Mouse (Mus musculus) brown adipose tissue, adult 24 weeks (tissue): Measurements from ENCODE around the gene Brat1. TPM values are rescaled to one million over a fixed set of nuclear protein-coding genes. Genes with fewer than 3 reads are reported as not detected.
A peak's percentile ranks its signal among the peaks of the same experiment; 100 is the strongest.
"Not testable (repeated sequence)": the region's sequence is repeated elsewhere in the genome, so short reads cannot be mapped to it uniquely, and the experiment has no call there.

Experiments used
- H3K27ac ChIP-seq: fragments of 200-500 bp; replicated peaks from 2 replicates; pipeline ENCODE4 v1.5.1; 2012; ENCODE audit warnings: low read depth, mild to moderate bottlenecking, low read length
- H3K4me1 ChIP-seq: fragments of 200-500 bp; 2 replicates; pipeline ENCODE4 v1.6.1; 2012; ENCODE audit warnings: low read length, mixed read lengths; ENCODE audit not compliant: control insufficient read depth, insufficient read depth, insufficient read length
- H3K4me3 ChIP-seq: fragments of 200-500 bp; 2 replicates; pipeline ENCODE4 v1.5.1; 2012; ENCODE audit warnings: low read depth, mild to moderate bottlenecking, low read length, moderate library complexity; ENCODE audit not compliant: insufficient read depth
- polyA plus RNA-seq: library from polyadenylated mRNA; stranded (reverse); fragments of >200 nt; gene quantifications from 2 replicates; pipeline ENCODE4 v1.2.4, GENCODE M21; 2012; ENCODE audit not compliant: missing spikeins, insufficient read depth, insufficient read length

Gene Brat1
- 4.8 and 5.1 TPM in 2 replicates for polyA plus RNA-seq

DNA sequence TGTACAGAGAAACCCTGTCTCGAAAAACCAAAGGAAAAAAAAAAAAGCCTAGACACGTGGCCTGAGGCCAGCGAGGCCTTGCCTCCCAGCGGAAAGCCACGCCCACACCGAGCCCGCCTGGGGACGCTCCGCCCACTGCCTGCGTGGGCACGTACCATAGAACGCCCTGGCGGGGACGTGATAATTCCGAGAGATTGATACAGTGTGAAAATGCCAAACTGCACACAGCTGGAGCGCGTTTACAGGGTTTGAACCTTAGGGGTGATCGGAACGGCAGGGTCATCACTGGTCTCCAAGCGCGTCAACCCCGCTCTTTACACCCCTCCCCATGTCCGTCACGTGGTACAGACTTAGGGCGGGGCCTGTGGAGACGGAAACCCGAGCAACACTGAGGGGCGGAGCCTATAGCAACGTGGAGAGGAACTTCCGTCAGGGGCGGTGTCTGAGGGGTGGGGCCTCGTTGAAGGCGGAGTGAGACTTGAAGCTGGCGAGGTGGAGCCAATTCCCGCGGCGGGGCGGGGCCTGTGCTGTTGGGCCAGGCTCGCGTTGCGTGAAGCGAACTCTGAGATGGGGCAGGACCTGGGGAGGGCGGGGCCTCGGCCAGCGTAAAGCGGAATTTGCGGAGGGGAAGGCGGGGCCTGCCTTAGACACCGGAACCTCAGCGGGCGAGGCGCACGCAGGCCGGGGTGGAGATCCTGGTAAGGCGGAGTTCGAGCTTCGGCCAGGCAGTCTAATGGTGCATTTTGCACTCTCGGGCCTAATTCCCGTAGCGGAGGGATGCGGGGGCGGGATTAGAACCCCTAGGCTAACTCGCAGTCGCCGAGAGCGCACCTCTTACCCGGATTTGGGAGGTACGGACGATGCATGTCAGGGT, at the start of gene Brat1:
Gene Brat1 (plus strand): TSS at position 634 of the 874 bp plus-strand sequence.
- Histone ChIP-seq H3K4me3 (peak within 1 kb of the TSS; percentile 84), H3K4me1 (peaks cover 7% of the 10 kb centered on the region), H3K27ac (peak within 1 kb of the TSS; percentile 100)

DNA sequence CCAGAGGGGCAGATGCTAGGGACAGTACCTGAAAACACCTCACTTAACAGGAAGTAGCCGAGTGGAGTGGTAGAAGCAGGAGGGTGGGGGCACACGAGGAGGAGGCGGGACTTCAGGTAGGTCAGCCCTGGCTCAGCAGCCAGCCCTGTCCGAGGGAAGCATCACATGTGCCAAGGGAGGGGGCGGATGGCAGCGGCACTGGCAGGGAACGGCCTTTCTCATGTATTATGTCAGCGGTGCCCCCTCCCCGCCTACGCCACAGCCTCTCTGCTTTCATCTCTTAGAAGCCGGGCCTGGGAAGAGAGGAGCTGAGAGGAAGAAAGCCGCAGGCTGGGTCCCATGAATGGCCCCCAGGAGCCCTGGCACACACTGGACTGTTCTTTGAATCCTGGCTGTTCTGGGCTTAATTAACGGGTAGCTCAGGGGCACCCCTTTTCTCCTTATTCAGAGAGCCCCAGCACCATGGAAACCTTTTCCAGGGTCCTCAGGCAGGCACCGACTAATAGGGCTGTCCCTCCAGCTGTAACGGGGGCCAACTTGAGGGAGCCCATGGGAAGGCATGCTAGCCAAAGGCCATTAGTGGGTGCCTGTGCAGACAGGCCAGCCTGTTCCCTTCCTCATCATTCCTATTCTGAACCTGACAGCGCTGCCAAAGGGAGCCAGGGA, 45.1 kb upstream of the Brat1 start:
- H3K4me1 ChIP-seq = no peaks in the 10 kb centered on the region
- H3K27ac ChIP-seq = no peak overlapping the region
- no peak overlapping the region for H3K4me3 ChIP-seq

DNA sequence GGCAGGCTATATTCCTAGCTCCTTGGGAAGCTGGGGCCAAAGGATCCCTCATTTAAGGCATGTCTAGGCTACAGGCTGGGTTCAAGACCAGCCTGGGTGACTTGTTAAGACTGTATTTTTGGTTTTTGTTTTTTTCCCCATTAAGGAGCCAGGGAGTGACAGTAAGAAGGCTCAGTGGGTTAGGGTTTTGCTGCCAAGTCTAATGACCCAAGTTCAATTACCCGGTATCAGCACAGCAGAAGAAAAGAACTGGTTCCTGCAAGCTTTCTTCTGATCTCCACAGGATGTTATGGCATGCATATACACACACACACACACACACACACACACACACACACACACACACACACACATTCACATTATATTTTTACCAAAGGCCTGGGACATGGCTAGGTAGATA, 44.4 kb upstream of the Brat1 start:
- H3K27ac ChIP-seq = no peak overlapping the region
- no peaks in the 10 kb centered on the region for H3K4me1 ChIP-seq
- no peak overlapping the region for H3K4me3 ChIP-seq

DNA sequence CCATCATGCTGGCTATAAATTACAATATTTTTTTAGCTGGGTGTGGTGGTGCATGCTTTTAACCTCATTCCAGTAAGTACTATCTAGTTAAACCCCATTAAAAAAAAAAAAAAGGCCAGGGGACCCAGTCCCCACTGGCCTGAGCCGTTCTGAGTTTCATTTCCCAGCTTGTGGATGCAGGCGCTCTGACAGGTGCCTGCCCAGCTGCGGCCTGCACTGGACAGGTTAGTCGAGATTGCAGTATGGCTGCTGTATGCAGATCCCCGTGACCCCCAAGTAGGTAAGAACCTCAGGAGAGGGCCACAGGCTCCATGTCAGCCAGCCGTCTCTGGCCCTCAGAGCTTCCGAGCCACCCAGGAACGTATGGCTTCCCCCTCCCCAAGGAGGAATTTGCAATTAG, 43.4 kb upstream of the Brat1 start:
- Histone ChIP-seq H3K4me3 (no peak overlapping the region), H3K27ac (no peak overlapping the region), H3K4me1 (no peaks in the 10 kb centered on the region)

DNA sequence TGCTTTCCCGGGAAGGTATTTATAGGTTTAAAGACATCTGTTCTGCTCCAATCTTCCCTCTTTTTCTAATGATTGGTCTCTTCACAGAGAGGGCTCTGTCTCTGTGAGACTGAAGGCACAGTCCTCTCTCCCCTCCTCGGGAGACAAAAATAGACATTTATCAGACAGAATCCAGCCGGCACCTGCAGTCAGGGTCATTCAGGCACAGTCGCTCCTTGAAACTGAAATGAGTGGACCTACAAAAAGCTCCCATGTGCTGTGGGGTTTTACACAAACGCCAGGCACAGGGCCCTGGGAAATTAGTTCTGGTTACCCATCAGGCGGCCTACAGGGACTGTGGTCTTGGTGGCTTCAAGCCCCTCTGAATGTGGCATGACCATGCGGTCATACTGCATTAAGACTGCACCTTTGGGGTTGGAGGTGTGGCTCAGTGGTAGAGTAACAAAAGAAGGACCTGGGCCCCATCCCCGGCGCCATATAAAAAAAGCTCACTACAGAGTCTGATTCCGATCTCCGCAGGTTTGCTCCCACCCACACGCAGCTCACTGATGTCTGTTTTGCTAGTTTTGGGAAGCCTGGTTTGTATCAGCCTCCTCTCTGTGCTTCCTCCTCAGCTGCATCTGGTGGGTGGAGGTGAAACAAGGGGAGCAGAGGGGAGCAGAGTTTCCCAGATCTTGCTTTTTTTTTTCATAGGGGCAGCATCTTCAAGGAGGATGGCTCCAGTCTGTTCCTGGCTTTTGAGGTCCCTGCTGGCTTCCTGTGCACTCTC, 42.8 kb upstream of the Brat1 start:
- Histone ChIP-seq H3K27ac (no peak overlapping the region), H3K4me3 (no peak overlapping the region), H3K4me1 (no peaks in the 10 kb centered on the region)

DNA sequence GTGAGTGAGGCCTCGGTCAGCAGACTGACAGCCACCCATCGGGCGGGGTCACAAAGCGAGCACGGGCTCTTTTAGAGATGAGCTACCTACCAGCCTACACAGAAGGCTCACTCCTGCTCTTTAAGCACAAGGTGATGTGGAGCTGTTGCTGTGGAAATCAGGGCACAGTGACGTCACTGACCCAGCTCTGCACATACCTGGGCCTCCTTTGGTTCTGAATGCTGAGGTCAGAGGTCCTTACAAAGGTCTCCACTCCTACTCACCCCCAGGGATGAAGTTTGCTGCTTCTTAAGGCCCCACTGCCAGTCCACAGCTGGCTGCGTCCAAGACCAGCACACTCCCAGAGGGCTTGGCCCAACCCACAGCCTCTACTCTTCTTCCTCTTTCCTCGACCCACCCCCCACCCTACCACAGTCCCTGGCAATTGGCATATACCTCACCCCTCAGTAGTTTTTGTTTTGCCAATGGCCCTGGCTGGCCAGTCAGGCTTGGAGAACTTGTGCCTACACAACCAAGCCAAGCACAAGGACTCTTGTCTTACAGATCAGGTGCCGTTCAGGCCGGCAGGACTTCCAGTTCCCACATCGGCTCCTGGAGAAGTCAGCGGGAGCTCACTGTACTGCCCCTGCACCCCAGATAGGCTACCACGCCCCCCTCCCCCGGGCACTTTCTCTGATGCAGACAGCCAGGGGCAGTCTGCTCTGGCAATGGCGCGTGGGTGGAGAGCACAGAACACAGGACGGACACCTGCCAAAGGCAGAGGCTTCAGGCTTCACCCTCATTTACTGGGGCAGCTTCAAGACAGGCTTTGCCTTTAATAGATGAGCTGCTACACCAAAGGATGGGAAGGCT, 41.8 kb upstream of the Brat1 start:
- Histone ChIP-seq H3K4me1 (no peaks in the 10 kb centered on the region), H3K4me3 (no peak overlapping the region), H3K27ac (no peak overlapping the region)

DNA sequence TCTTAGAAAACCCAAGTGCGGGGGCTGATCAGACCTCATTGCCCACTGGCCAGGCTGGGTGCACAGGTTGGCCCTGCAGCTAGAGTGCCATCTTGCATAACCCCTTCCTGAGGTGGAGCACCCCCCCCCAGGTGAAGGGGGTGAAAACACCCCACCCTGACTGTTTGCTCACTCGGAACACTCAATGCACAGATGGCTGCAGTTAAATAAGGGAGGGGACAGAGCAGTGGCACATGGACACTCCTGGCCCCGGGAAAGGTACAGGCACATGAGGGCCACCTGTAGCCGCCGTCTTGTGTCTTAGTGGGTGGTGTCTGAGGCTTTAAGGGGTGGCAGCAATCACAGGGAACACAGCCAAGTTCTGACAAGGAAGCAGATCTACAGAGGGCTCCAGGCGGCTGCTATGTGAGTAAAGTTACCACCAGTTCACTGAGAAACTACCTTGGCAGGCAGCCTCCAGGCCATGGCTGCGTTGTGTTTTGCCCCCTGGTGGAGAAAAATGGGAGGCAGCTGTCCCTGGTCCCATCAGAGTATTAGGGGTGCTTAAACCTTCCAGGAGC, 41.1 kb upstream of the Brat1 start:
- Histone ChIP-seq H3K4me3 (no peak overlapping the region), H3K4me1 (no peaks in the 10 kb centered on the region), H3K27ac (no peak overlapping the region)

DNA sequence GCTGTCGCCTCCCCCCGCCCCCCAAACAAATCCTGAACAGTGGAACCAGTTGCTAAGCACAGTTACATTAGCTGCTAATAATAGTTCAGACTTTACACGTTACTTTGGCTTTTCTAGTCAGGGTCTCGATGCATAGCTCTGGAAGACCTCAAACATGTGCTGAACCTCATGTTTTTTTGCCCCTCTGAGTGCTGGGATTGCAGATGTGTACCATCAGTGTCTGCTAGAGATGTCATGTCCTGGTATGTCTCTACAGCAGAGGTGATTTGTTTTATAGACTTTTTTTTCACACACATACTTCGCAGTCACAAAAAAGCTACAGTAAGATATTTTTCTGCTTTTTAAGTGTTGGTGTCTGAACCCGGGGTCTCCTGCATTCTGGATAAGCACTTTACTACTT, 32.7 kb upstream of the Brat1 start:
- H3K4me1 ChIP-seq = no peaks in the 10 kb centered on the region
- H3K27ac ChIP-seq = no peak overlapping the region
- no peak overlapping the region for H3K4me3 ChIP-seq

DNA sequence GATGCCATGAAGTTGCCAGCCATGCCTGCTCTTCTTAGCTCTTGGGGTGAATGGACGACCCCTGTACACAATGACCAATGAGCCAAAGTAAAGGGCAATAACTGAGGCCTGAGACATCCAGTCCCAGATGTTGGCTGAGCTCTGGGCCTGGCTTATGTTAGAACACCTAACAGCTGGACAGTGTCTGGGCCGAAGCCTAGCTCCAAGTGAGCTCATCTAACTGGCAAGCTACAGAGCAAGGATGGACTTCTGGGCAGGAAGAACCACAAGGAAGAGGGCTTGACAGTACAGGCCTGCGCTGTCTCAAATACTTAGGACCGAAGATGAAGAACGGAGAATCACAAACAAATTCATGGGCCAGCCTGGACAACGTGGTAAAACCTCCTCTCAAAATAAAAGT, 32.2 kb upstream of the Brat1 start:
- not testable (repeated sequence) for H3K27ac ChIP-seq, H3K4me3 ChIP-seq, H3K4me1 ChIP-seq

DNA sequence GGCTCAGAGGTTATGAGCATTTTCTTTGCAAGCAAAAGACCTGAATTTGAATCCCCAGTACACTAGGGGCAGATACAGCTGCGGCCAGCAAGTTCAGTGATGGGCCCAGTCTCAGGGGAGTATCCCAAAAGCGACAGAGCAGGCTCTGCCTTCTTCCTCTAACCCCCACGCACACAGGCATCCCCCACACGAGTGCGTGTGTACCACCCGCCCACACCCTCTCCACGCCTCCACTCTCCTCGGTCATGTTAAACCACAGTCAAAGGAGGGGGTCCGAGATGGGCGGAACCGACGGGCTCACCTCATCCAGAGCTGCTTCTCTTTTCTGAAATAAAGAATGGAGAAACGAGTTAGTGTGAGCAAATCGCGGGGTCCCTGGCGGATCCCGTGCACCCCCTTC, 30.8 kb upstream of the Brat1 start:
- H3K27ac ChIP-seq = no peak overlapping the region
- no peaks in the 10 kb centered on the region for H3K4me1 ChIP-seq
- H3K4me3 ChIP-seq = no peak overlapping the region

DNA sequence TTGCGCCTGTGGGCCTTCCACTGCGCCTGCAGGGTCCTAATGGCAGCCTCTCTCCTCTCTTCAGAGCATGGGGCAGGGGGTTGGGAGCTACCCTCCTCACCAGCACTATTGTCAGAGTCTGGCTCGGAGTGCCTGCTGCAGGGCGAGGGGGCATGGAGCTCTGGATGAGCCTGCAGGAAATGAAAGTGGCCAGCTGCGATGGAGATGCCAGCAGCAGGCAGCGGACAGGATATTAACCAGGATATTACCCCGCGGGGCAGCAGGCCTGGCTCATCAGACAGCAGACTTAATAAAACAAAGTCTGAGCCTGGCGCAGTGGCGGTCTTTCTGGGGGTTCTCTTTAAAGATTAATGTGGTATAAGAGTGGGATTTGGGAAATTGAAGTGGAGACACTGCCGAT, 29.7 kb upstream of the Brat1 start:
- H3K4me3 ChIP-seq = no peak overlapping the region
- no peak overlapping the region for H3K27ac ChIP-seq
- no peaks in the 10 kb centered on the region for H3K4me1 ChIP-seq

DNA sequence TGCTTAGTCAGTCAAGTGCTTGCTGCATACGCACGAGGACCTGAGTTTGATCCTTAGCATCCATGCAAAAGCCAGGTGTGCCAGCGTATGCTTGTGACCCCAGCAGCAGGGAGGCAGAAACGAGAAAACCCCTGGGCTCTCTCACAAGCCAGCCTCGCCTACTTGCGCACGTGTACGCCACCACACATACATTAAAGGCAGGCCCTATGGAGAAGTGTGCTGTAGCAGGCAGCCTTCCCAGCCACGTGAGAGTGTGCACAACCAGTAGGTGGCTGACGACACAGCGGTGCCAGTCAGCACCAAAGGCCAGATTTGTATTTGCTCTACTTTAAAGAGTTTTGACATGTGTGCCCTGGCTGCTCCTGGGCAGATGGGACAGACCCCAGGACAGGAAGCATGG, 29.2 kb upstream of the Brat1 start:
- no peak overlapping the region for H3K27ac ChIP-seq
- H3K4me1 ChIP-seq = no peaks in the 10 kb centered on the region

DNA sequence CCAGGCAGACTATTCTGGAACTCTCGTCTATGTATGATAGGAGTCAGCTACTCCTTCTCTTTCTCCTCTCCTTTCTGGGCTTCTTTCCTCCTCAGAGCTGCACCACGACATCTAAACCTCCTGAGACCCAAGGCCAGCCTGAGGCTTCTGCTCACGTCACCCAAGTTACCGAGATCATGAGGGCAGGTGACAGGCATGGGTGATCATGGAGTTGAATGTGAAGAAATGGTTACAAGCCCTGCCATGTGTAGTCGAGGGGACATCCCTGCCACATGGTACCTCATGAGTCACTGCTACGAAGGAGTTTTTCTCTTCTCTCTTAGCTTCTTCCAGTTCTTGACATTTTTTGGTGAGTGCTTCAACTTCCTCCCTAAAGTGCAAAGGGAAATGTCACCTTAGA, 27.7 kb upstream of the Brat1 start:
- H3K4me1 ChIP-seq = no peaks in the 10 kb centered on the region
- H3K4me3 ChIP-seq = no peak overlapping the region
- no peak overlapping the region for H3K27ac ChIP-seq

More for the DNA sequence above, 29.2 kb upstream of the Brat1 start:
- no peak overlapping the region for H3K4me3 ChIP-seq

DNA sequence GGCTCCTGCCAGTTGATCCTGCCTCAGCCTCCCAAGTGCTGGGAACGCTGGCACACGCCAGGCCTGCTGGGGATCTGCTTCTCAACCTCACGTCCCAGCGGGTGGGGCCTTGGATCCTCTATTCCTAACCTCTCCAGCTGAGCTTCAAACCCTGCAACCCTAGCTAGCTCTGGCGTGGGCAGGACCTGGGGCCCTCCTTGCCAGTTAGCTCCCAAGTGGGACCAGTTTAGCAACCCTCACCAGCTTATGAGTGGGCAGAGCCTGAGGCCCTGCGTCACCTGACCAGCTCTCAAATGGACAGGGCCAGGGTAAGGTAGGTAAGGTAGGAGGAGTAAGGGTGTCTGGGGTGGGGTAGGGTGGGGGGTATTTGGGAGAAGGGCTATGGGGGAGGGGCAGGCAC, 24.8 kb upstream of the Brat1 start:
- Histone ChIP-seq H3K27ac (no peak overlapping the region), H3K4me1 (no peaks in the 10 kb centered on the region), H3K4me3 (no peak overlapping the region)
